ENCODE assay signal across 8 mouse cellular contexts in the genomic region with DNA sequence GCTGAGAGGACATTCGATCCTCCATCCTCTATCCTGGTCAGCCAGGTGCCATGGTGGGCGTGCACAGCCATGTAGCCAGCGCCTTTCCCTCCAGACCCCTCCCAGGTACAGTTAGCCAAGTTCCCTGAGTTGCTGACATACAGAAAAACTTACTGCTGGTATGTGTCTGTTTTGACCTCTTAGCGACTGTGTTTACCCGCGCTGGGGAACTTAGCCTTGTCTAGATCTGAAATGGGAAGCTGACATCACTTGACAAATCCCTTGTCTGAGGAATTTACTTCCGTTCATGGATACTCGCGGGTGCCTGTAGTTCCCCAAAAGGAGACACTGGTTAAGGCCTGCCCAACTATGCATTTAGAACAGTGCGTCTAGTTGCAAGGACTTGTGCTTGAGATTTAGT. TPM values are rescaled to one million over a fixed set of nuclear protein-coding genes. Genes with fewer than 3 reads are reported as not detected.
A peak's percentile ranks its signal among the peaks of the same experiment; 100 is the strongest.
DNase-seq lines count a peak whose midpoint lies in the region; ATAC-seq and TF ChIP-seq lines count a peak whose summit lies in the region.

No protein-coding gene starts in this region.

- peaks cover 65% of the 10 kb centered on the region for H3K27me3 ChIP-seq in embryonic facial prominence, embryonic 12.5 days
- peaks cover 73% of the 10 kb centered on the region for H3K27me3 ChIP-seq in limb, embryonic 12.5 days
- peaks cover 72% of the 10 kb centered on the region for H3K27me3 ChIP-seq in midbrain, embryonic 13.5 days

- peaks cover 43% of the 10 kb centered on the region for H3K4me1 ChIP-seq in embryonic facial prominence, embryonic 12.5 days
- peaks cover 47% of the 10 kb centered on the region for H3K4me1 ChIP-seq in limb, embryonic 12.5 days (replicated peaks)
- peaks cover 39% of the 10 kb centered on the region for H3K4me1 ChIP-seq in midbrain, embryonic 13.5 days (replicated peaks)

- WGBS in embryonic facial prominence, embryonic 12.5 days = 27% methylated on average over 10 of the region's 10 CpGs
- WGBS in limb, embryonic 12.5 days = 29% methylated on average over 10 of the region's 10 CpGs
- 35% methylated on average over 10 of the region's 10 CpGs for WGBS in midbrain, embryonic 13.5 days

- intact Hi-C loops in gastrocnemius, adult 2 months (cut with DNase I) = loop anchor here (2.0 kb wide), 1 partner anchor 20 kb away; a partner anchor contains a TSS
- intact Hi-C loops in gastrocnemius, postnatal 14 days (cut with DNase I; ENCODE audit: low total_unique reads) = no loop called here

- no peak for TF ChIP-seq CTCF in gastrocnemius, adult 2 months (IDR thresholded peaks at IDR 0.05)

- H3K4me2 ChIP-seq in embryonic facial prominence, embryonic 12.5 days (replicated peaks) = peak overlapping the region; percentile 68
- peak overlapping the region; percentile 61 for H3K4me2 ChIP-seq in limb, embryonic 12.5 days
- H3K4me2 ChIP-seq in midbrain, embryonic 13.5 days (replicated peaks) = peak overlapping the region; percentile 53; the same call in 1 of the 2 replicates

- H3K36me3 ChIP-seq in embryonic facial prominence, embryonic 12.5 days = no peaks in the 10 kb centered on the region
- no peaks in the 10 kb centered on the region for H3K36me3 ChIP-seq in limb, embryonic 12.5 days
- H3K36me3 ChIP-seq in midbrain, embryonic 13.5 days = no peaks in the 10 kb centered on the region

- no peak for ATAC-seq in embryonic facial prominence, embryonic 12.5 days (ENCODE audit: insufficient number of reproducible peaks, insufficient read depth, low FRiP score, low TSS enrichment)
- no peak for ATAC-seq in limb, embryonic 12.5 days (ENCODE audit: insufficient number of reproducible peaks, insufficient read depth, low FRiP score, low TSS enrichment, low read depth)
- no peak for ATAC-seq in midbrain, embryonic 13.5 days

- DNase-seq in gastrocnemius, adult 2 months = no peak
- no peak for DNase-seq in gastrocnemius, postnatal 14 days
- no peak for DNase-seq in gastrocnemius, postnatal 10 days
- DNase-seq in thymus, postnatal 36 days = no peak
- DNase-seq in right cerebral cortex, postnatal 14 days = no peak

- H3K27ac ChIP-seq in gastrocnemius, adult 2 months = peak overlapping the region; percentile 91
- H3K27ac ChIP-seq in embryonic facial prominence, embryonic 12.5 days = no peak overlapping the region
- H3K27ac ChIP-seq in limb, embryonic 12.5 days = no peak overlapping the region
- H3K27ac ChIP-seq in midbrain, embryonic 13.5 days = no peak overlapping the region

- no peaks in the 10 kb centered on the region for H3K9me3 ChIP-seq in embryonic facial prominence, embryonic 12.5 days
- no peaks in the 10 kb centered on the region for H3K9me3 ChIP-seq in limb, embryonic 12.5 days
- H3K9me3 ChIP-seq in midbrain, embryonic 13.5 days = no peaks in the 10 kb centered on the region

- peak overlapping the region; percentile 93 for H3K4me3 ChIP-seq in gastrocnemius, adult 2 months
- H3K4me3 ChIP-seq in embryonic facial prominence, embryonic 12.5 days = peak overlapping the region; percentile 41
- H3K4me3 ChIP-seq in limb, embryonic 12.5 days (replicated peaks) = peak overlapping the region; percentile 44
- H3K4me3 ChIP-seq in midbrain, embryonic 13.5 days (replicated peaks) = peak overlapping the region; percentile 37

- H3K9ac ChIP-seq in embryonic facial prominence, embryonic 12.5 days = no peak overlapping the region
- H3K9ac ChIP-seq in limb, embryonic 12.5 days (replicated peaks) = peak overlapping the region; percentile 52; the same call in 1 of the 2 replicates
- no peak overlapping the region for H3K9ac ChIP-seq in midbrain, embryonic 13.5 days (replicated peaks)

RNA-seq across cellular contexts. Expression of a gene that starts 16.5 kb away (rescaled TPM):
- total RNA-seq in gastrocnemius, adult 2 months (2021) = 10 to 100 TPM in 1 of 2 experiments, 1 to 10 TPM in 1; 6.0 to 12.2 TPM
- 10 to 100 TPM; 21.2 to 21.3 TPM for total RNA-seq in gastrocnemius, postnatal 14 days (2021)
- 6.9 and 9.1 TPM in 2 replicates for polyA plus RNA-seq in embryonic facial prominence, embryonic 12.5 days (2016; fragmentation: Nextera tagmentation; extraction: Ambion mirVana)
- 6.0 and 7.9 TPM in 2 replicates for polyA plus RNA-seq in limb, embryonic 12.5 days (2016; fragmentation: Nextera tagmentation; extraction: Ambion mirVana)
- 2.0 and 3.4 TPM in 2 replicates for polyA plus RNA-seq in midbrain, embryonic 13.5 days (2015; fragmentation: Nextera tagmentation; extraction: Ambion mirVana)
- 10 to 100 TPM; 21.9 to 31.7 TPM for total RNA-seq in gastrocnemius, postnatal 10 days (2021)

RNA-seq across cellular contexts. Expression of a gene that starts 20.4 kb away (rescaled TPM):
- 1 to 10 TPM; 4.2 to 6.6 TPM for total RNA-seq in gastrocnemius, adult 2 months (2021)
- total RNA-seq in gastrocnemius, postnatal 14 days (2021) = 1 to 10 TPM; 3.3 to 3.5 TPM
- 2.3 and 2.6 TPM in 2 replicates for polyA plus RNA-seq in embryonic facial prominence, embryonic 12.5 days (2016; fragmentation: Nextera tagmentation; extraction: Ambion mirVana)
- polyA plus RNA-seq in limb, embryonic 12.5 days (2016; fragmentation: Nextera tagmentation; extraction: Ambion mirVana) = 2.1 and 3.0 TPM in 2 replicates
- 1.3 and 1.8 TPM in 2 replicates for polyA plus RNA-seq in midbrain, embryonic 13.5 days (2015; fragmentation: Nextera tagmentation; extraction: Ambion mirVana)
- 1 to 10 TPM; 3.3 to 3.6 TPM for total RNA-seq in gastrocnemius, postnatal 10 days (2021)

RNA-seq across cellular contexts. Expression of a gene that starts 23.7 kb away (rescaled TPM):
- 10 to 100 TPM; 77.2 to 81.8 TPM for total RNA-seq in gastrocnemius, adult 2 months (2021)
- 10 to 100 TPM; 61.6 to 65.3 TPM for total RNA-seq in gastrocnemius, postnatal 14 days (2021)
- 44.9 and 48.3 TPM in 2 replicates for polyA plus RNA-seq in embryonic facial prominence, embryonic 12.5 days (2016; fragmentation: Nextera tagmentation; extraction: Ambion mirVana)
- polyA plus RNA-seq in limb, embryonic 12.5 days (2016; fragmentation: Nextera tagmentation; extraction: Ambion mirVana) = 33.2 and 36.6 TPM in 2 replicates
- 128 and 132 TPM in 2 replicates for polyA plus RNA-seq in midbrain, embryonic 13.5 days (2015; fragmentation: Nextera tagmentation; extraction: Ambion mirVana)
- 10 to 100 TPM; 64.8 to 66.8 TPM for total RNA-seq in gastrocnemius, postnatal 10 days (2021)

RNA-seq across cellular contexts. Expression of a gene that starts 28.1 kb away (rescaled TPM):
- 10 to 100 TPM; 47.5 to 61.5 TPM for total RNA-seq in gastrocnemius, adult 2 months (2021)
- total RNA-seq in gastrocnemius, postnatal 14 days (2021) = 10 to 100 TPM; 41.8 to 49.5 TPM
- polyA plus RNA-seq in embryonic facial prominence, embryonic 12.5 days (2016; fragmentation: Nextera tagmentation; extraction: Ambion mirVana) = 83.7 and 89.2 TPM in 2 replicates
- 86.9 and 90.8 TPM in 2 replicates for polyA plus RNA-seq in limb, embryonic 12.5 days (2016; fragmentation: Nextera tagmentation; extraction: Ambion mirVana)
- 76.2 and 78.3 TPM in 2 replicates for polyA plus RNA-seq in midbrain, embryonic 13.5 days (2015; fragmentation: Nextera tagmentation; extraction: Ambion mirVana)
- total RNA-seq in gastrocnemius, postnatal 10 days (2021) = 10 to 100 TPM; 40.8 to 46.2 TPM

RNA-seq across cellular contexts. Expression of a gene that starts 32.8 kb away (rescaled TPM):
- under 1 TPM; 0.13 to 0.50 TPM for total RNA-seq in gastrocnemius, adult 2 months (2021)
- under 1 TPM; 0.31 to 0.33 TPM for total RNA-seq in gastrocnemius, postnatal 14 days (2021)
- 1.3 and 1.8 TPM in 2 replicates for polyA plus RNA-seq in embryonic facial prominence, embryonic 12.5 days (2016; fragmentation: Nextera tagmentation; extraction: Ambion mirVana)
- polyA plus RNA-seq in limb, embryonic 12.5 days (2016; fragmentation: Nextera tagmentation; extraction: Ambion mirVana) = 1.4 and 1.7 TPM in 2 replicates
- 1.2 TPM in 2 replicates for polyA plus RNA-seq in midbrain, embryonic 13.5 days (2015; fragmentation: Nextera tagmentation; extraction: Ambion mirVana)
- total RNA-seq in gastrocnemius, postnatal 10 days (2021) = under 1 TPM; 0.45 TPM

Comparison
In these comparisons a context has a peak if more than half of its experiments do, and no peak if none do; other contexts are left out.
1. H3K4me3 ChIP-seq: peak in every context shown above with its lines; median percentile 93 in gastrocnemius, adult 2 months; 44 in limb, embryonic 12.5 days; 41 in embryonic facial prominence, embryonic 12.5 days; 37 in midbrain, embryonic 13.5 days.